Comparison of ENCODE assay signal across 10 mouse cellular contexts in genomic region chr12:82226311-82227066, GRCm38 (mm10). TPM values are rescaled to one million over a fixed set of nuclear protein-coding genes. Genes with fewer than 3 reads are reported as not detected.
DNase-seq lines count a peak whose midpoint lies in the region; ATAC-seq and TF ChIP-seq lines count a peak whose summit lies in the region.
"Had no signal": no experiment of that assay in that cellular context is flagged by ENCODE, and none has a peak within 500 bp of the region (broad histone marks: within the 10 kb centered on the region; RNA-seq: fewer than 3 reads in every experiment).

No protein-coding gene starts in this region.

- TF ChIP-seq CTCF in heart, postnatal 0 days (IDR thresholded peaks at IDR 0.05; ENCODE audit: low read depth), result no peak
- TF ChIP-seq CTCF in heart, adult 2 months (IDR thresholded peaks at IDR 0.05), result no peak

- H3K9ac ChIP-seq in heart, postnatal 0 days (replicated peaks; ENCODE audit: low read depth, low read length), result no peak overlapping the region
- H3K9ac ChIP-seq in heart, adult 2 months (ENCODE audit: low read depth, low read length), result no peak overlapping the region
- H3K9ac ChIP-seq in midbrain, embryonic 15.5 days, result no peak overlapping the region

- no peak for ATAC-seq in heart, postnatal 0 days (ENCODE audit: insufficient read depth, low read depth)
- no peak for ATAC-seq in midbrain, embryonic 15.5 days (replicated peaks)

- H3K36me3 ChIP-seq in heart, postnatal 0 days (replicated peaks; ENCODE audit: control insufficient read depth, insufficient read depth, low read length), result no peaks in the 10 kb centered on the region
- no peaks in the 10 kb centered on the region; the same call in 1 of the 2 replicates for H3K36me3 ChIP-seq in heart, adult 2 months (ENCODE audit: control insufficient read depth, insufficient read depth, low read length)
- no peaks in the 10 kb centered on the region for H3K36me3 ChIP-seq in limb, embryonic 10.5 days
- H3K36me3 ChIP-seq in midbrain, embryonic 15.5 days (replicated peaks), result no peaks in the 10 kb centered on the region

- H3K79me2 ChIP-seq in heart, adult 2 months (replicated peaks; ENCODE audit: control insufficient read depth, insufficient read depth, low read length), result peaks cover 1% of the 10 kb centered on the region; the same call in 1 of the 2 replicates

- TF ChIP-seq EP300 in heart, postnatal 0 days (IDR thresholded peaks at IDR 0.05; ENCODE audit: low read depth), result no peak
- no peak for TF ChIP-seq EP300 in heart, adult 2 months (IDR thresholded peaks at IDR 0.05; ENCODE audit: insufficient read depth, low read depth, low read length)

- H3K4me1 ChIP-seq in heart, postnatal 0 days (ENCODE audit: control insufficient read depth, insufficient read depth), result peaks cover 35% of the 10 kb centered on the region
- H3K4me1 ChIP-seq in heart, adult 2 months (ENCODE audit: control insufficient read depth, insufficient read depth, low read length), result peaks cover 8% of the 10 kb centered on the region
- H3K4me1 ChIP-seq in limb, embryonic 10.5 days, result peaks cover 39% of the 10 kb centered on the region
- H3K4me1 ChIP-seq in midbrain, embryonic 15.5 days, result no peaks in the 10 kb centered on the region

- no peak for DNase-seq in heart, postnatal 0 days (ENCODE audit: low spot score)
- DNase-seq in heart, adult 2 months, result no peak
- DNase-seq in testis, postnatal 10 days (ENCODE audit: low spot score), result peak; percentile 37
- DNase-seq in testis, postnatal 14 days (ENCODE audit: low spot score), result no peak
- no peak for DNase-seq in limb, embryonic 10.5 days (ENCODE audit: low spot score)
- no peak for DNase-seq in cerebellum, adult 11 months
- DNase-seq in spleen, postnatal 36 days (ENCODE audit: low spot score in 2 of 2), result no peak
- DNase-seq: cerebellum, adult 11-12 months; left cerebral cortex, postnatal 4 days had no signal

- no peaks in the 10 kb centered on the region for H3K9me3 ChIP-seq in heart, postnatal 0 days (replicated peaks; ENCODE audit: control insufficient read depth, low read length)
- H3K9me3 ChIP-seq in limb, embryonic 10.5 days (replicated peaks), result no peaks in the 10 kb centered on the region
- H3K9me3 ChIP-seq in midbrain, embryonic 15.5 days, result no peaks in the 10 kb centered on the region

- intact Hi-C loops in heart, adult 2 months (cut with DNase I), result loop anchor here (5.0 kb wide), 1 partner anchor 51 kb away; no protein-coding TSS in a partner anchor

- no peak overlapping the region for H3K4me3 ChIP-seq in heart, postnatal 0 days (ENCODE audit: low read depth, low read length)
- no peak overlapping the region for H3K4me3 ChIP-seq in heart, adult 2 months
- no peak overlapping the region for H3K4me3 ChIP-seq in limb, embryonic 10.5 days
- H3K4me3 ChIP-seq in midbrain, embryonic 15.5 days, result no peak overlapping the region

- H3K27me3 ChIP-seq in heart, postnatal 0 days (ENCODE audit: control insufficient read depth, insufficient read depth, low read length), result no peaks in the 10 kb centered on the region
- H3K27me3 ChIP-seq in heart, adult 2 months (ENCODE audit: control insufficient read depth, insufficient read depth, low read length), result no peaks in the 10 kb centered on the region
- no peaks in the 10 kb centered on the region for H3K27me3 ChIP-seq in limb, embryonic 10.5 days (ENCODE audit: low read depth, poor library complexity, severe bottlenecking)
- H3K27me3 ChIP-seq in midbrain, embryonic 15.5 days (replicated peaks), result no peaks in the 10 kb centered on the region

- H3K4me2 ChIP-seq in heart, postnatal 0 days (ENCODE audit: low read depth, low read length), result no peak overlapping the region
- no peak overlapping the region for H3K4me2 ChIP-seq in midbrain, embryonic 15.5 days

- 62% methylated on average over 6 of the region's 6 CpGs for WGBS in heart, postnatal 0 days
- WGBS in heart, adult 2 months, result 58% methylated on average over 6 of the region's 6 CpGs
- 47% methylated on average over 6 of the region's 6 CpGs for WGBS in limb, embryonic 10.5 days
- 57% methylated on average over 6 of the region's 6 CpGs for WGBS in midbrain, embryonic 15.5 days

- TF ChIP-seq POLR2A in heart, adult 2 months (IDR thresholded peaks at IDR 0.05; ENCODE audit: insufficient read depth, low read depth, low read length), result no peak

- 0 out of 2 replicates have a peak overlapping the region, but pooled peaks have one; percentile 21 for H3K27ac ChIP-seq in heart, postnatal 0 days (ENCODE audit: low read depth)
- no peak overlapping the region for H3K27ac ChIP-seq in heart, adult 2 months
- peak overlapping the region; percentile 63 for H3K27ac ChIP-seq in limb, embryonic 10.5 days
- no peak overlapping the region for H3K27ac ChIP-seq in midbrain, embryonic 15.5 days

RNA-seq across cellular contexts. Expression of gene Sipa1l1, which starts 57.4 kb away (rescaled TPM):
- 17.1 and 18.4 TPM in 2 replicates for total RNA-seq in heart, postnatal 0 days (2014; rRNA removed; ENCODE audit: low replicate concordance)
- 6.6 and 7.0 TPM in 2 replicates for polyA plus RNA-seq in heart, postnatal 0 days (2015; fragmentation: Nextera tagmentation; extraction: Ambion mirVana)
- 1 to 10 TPM; 6.9 to 9.1 TPM for total RNA-seq in heart, adult 2 months (2021)
- 8.4 and 9.9 TPM in 2 replicates for polyA plus RNA-seq in heart, adult 2 months (2012; rRNA removed)
- 28.3 and 37.0 TPM in 2 replicates for polyA plus RNA-seq in limb, embryonic 10.5 days (2016; fragmentation: Nextera tagmentation; extraction: Ambion mirVana)
- polyA plus RNA-seq in midbrain, embryonic 15.5 days (2015; fragmentation: Nextera tagmentation; extraction: Ambion mirVana), result 12.3 and 13.5 TPM in 2 replicates

Comparison
In these comparisons a context has a peak if more than half of its experiments do, and no peak if none do; other contexts are left out.
1. H3K27ac ChIP-seq: peak in heart, postnatal 0 days (single experiment) and limb, embryonic 10.5 days (single experiment); none in heart, adult 2 months (single experiment) and midbrain, embryonic 15.5 days (single experiment).